Comparison of ENCODE assay signal across 7 mouse cellular contexts in genomic region chr11:86807505-86807989, GRCm38 (mm10). TPM values are rescaled to one million over a fixed set of nuclear protein-coding genes. Genes with fewer than 3 reads are reported as not detected.
DNase-seq lines count a peak whose midpoint lies in the region; ATAC-seq lines count a peak whose summit lies in the region.

TSS of gene Dhx40 (minus strand) at chr11:86807746.

- peak within 1 kb of the TSS; percentile 62 for H3K9ac ChIP-seq in intestine, embryonic 15.5 days

- H3K4me1 ChIP-seq in intestine, embryonic 15.5 days (replicated peaks): peaks cover 5% of the 10 kb centered on the region; the same call in 1 of the 2 replicates
- H3K4me1 ChIP-seq in midbrain, embryonic 10.5 days: peaks cover 12% of the 10 kb centered on the region

- intact Hi-C loops in gastrocnemius, postnatal 36 days (cut with DNase I): no loop called here
- intact Hi-C loops in left cerebral cortex, postnatal 25 days (cut with DNase I): loop anchor here (5.0 kb wide), 1 partner anchor 185 kb away; the partner anchor contains the start of gene Ypel2

- ATAC-seq in intestine, embryonic 15.5 days: peak; percentile 96

- H3K27ac ChIP-seq in intestine, embryonic 15.5 days: peak within 1 kb of the TSS; percentile 61
- peak within 1 kb of the TSS; percentile 89 for H3K27ac ChIP-seq in midbrain, embryonic 10.5 days (replicated peaks)

- H3K4me3 ChIP-seq in intestine, embryonic 15.5 days (replicated peaks): peak within 1 kb of the TSS; percentile 75
- peak within 1 kb of the TSS; percentile 85 for H3K4me3 ChIP-seq in midbrain, embryonic 10.5 days

- no peaks in the 10 kb centered on the region for H3K9me3 ChIP-seq in intestine, embryonic 15.5 days
- H3K9me3 ChIP-seq in midbrain, embryonic 10.5 days (replicated peaks): no peaks in the 10 kb centered on the region

- DNase-seq in adrenal gland, adult 18-20 months (ENCODE audit: low spot score in 2 of 2): peak; percentile 86 to 93
- peak; percentile 94 for DNase-seq in embryo, embryonic 11 days
- DNase-seq in gastrocnemius, postnatal 36 days: peak; percentile 81 to 85
- peak; percentile 95 to 96 for DNase-seq in left cerebral cortex, postnatal 25 days (ENCODE audit: low spot score in 2 of 2)
- DNase-seq in midbrain, embryonic 10.5 days (ENCODE audit: low spot score): peak; percentile 92
- DNase-seq in right cerebral cortex, postnatal 4 days: peak; percentile 94

- no peaks in the 10 kb centered on the region for H3K36me3 ChIP-seq in intestine, embryonic 15.5 days
- peaks cover 38% of the 10 kb centered on the region for H3K36me3 ChIP-seq in midbrain, embryonic 10.5 days

- H3K4me2 ChIP-seq in intestine, embryonic 15.5 days (replicated peaks): peak within 1 kb of the TSS; percentile 86

- WGBS in intestine, embryonic 15.5 days: 5% methylated on average over 36 of the region's 40 CpGs
- WGBS in midbrain, embryonic 10.5 days: 5% methylated on average over 40 of the region's 40 CpGs

- H3K27me3 ChIP-seq in intestine, embryonic 15.5 days (replicated peaks): no peaks in the 10 kb centered on the region
- no peaks in the 10 kb centered on the region for H3K27me3 ChIP-seq in midbrain, embryonic 10.5 days (ENCODE audit: low read depth, poor library complexity, severe bottlenecking)

RNA-seq across cellular contexts. Expression of gene Dhx40, which starts in this region (rescaled TPM):
- 10 to 100 TPM; 21.2 to 27.0 TPM for total RNA-seq in adrenal gland, adult 18-20 months (2021)
- 10 to 100 TPM; 11.2 to 12.7 TPM for total RNA-seq in gastrocnemius, postnatal 36 days (2021)
- polyA plus RNA-seq in intestine, embryonic 15.5 days (2015; fragmentation: Nextera tagmentation; extraction: Ambion mirVana): 15.3 and 16.0 TPM in 2 replicates
- total RNA-seq in left cerebral cortex, postnatal 25 days (2021): 10 to 100 TPM; 18.6 to 19.5 TPM
- polyA plus RNA-seq in midbrain, embryonic 10.5 days (2016; fragmentation: Nextera tagmentation; extraction: Ambion mirVana): 41.7 and 46.1 TPM in 2 replicates

Comparison
In these comparisons a context has a peak if more than half of its experiments do, and no peak if none do; other contexts are left out.
1. Peak in every context shown above with its lines: DNase-seq, ATAC-seq, H3K4me3 ChIP-seq and H3K27ac ChIP-seq.